Mouse (Mus musculus) MEL (cell line): Measurements from ENCODE around the gene Mapkbp1.

ENCODE experiments used
- CTCF ChIP-seq, 3 experiments: IDR thresholded peaks in 2 of 3; conservative IDR thresholded peaks in 1 of 3; 2 replicates each; pipeline ENCODE4 v1.5.1; 2011 to 2012; ENCODE audit warnings: low read length in 3 of 3, low read depth in 2 of 3, mild to moderate bottlenecking in 2 of 3, improper control_type of control experiment in 1 of 3, inconsistent platforms in 1 of 3, mixed read lengths in 1 of 3, moderate library complexity in 1 of 3; ENCODE audit not compliant: control insufficient read depth in 1 of 3, insufficient read depth in 1 of 3, poor library complexity in 1 of 3, severe bottlenecking in 1 of 3
- E2F4 ChIP-seq: IDR thresholded peaks from 2 replicates; pipeline ENCODE4 v1.6.1; 2011; ENCODE audit warnings: low read depth, low read length, improper control_type of control experiment, borderline replicate concordance
- EP300 ChIP-seq, 2 experiments: IDR thresholded peaks; 2 replicates each; pipeline ENCODE4 v1.6.1; 2011; ENCODE audit warnings: improper control_type of control experiment in 2 of 2, low read length in 2 of 2, low read depth in 1 of 2, mild to moderate bottlenecking in 1 of 2
- GATA1 ChIP-seq: IDR thresholded peaks from 2 replicates; pipeline ENCODE4 v1.6.1; 2011; ENCODE audit warnings: low read depth, low read length, improper control_type of control experiment
- HCFC1 ChIP-seq: IDR thresholded peaks from 2 replicates; pipeline ENCODE4 v1.6.1; 2012; ENCODE audit warnings: low read depth, mild to moderate bottlenecking, inconsistent platforms, low read length, improper control_type of control experiment, moderate library complexity
- MAFK ChIP-seq: IDR thresholded peaks from 2 replicates; pipeline ENCODE4 v1.6.1; 2011; ENCODE audit warnings: low read depth, mild to moderate bottlenecking, low read length, improper control_type of control experiment, borderline replicate concordance
- MYC ChIP-seq: IDR thresholded peaks from 2 replicates; pipeline ENCODE4 v1.6.1; 2011; ENCODE audit warnings: low read depth, mild to moderate bottlenecking, low read length, improper control_type of control experiment, moderate library complexity
- NRF1 ChIP-seq: IDR thresholded peaks from 2 replicates; pipeline ENCODE4 v1.6.1; 2014; ENCODE audit warnings: low read depth, mild to moderate bottlenecking, inconsistent platforms, low read length, improper control_type of control experiment, moderate library complexity; ENCODE audit not compliant: poor library complexity, insufficient read depth, severe bottlenecking
- POLR2A ChIP-seq, 2 experiments: IDR thresholded peaks; 2 replicates each; pipeline ENCODE4 v1.6.1; 2011 to 2012; ENCODE audit warnings: low read length in 2 of 2, mild to moderate bottlenecking in 2 of 2, control low read depth in 1 of 2, improper control_type of control experiment in 1 of 2, low read depth in 1 of 2, moderate library complexity in 1 of 2; ENCODE audit not compliant: control insufficient read depth in 1 of 2, insufficient read depth in 1 of 2, poor library complexity in 1 of 2
- RCOR1 ChIP-seq: IDR thresholded peaks from 2 replicates; pipeline ENCODE4 v1.6.1; 2012; ENCODE audit warnings: low read depth, mild to moderate bottlenecking, inconsistent platforms, low read length, improper control_type of control experiment
- SMC3 ChIP-seq: IDR thresholded peaks from 2 replicates; pipeline ENCODE4 v1.6.1; 2011; ENCODE audit warnings: low read depth, low read length, improper control_type of control experiment
- UBTF ChIP-seq: IDR thresholded peaks from 2 replicates; pipeline ENCODE4 v1.6.1; 2012; ENCODE audit warnings: low read depth, mild to moderate bottlenecking, inconsistent platforms, low read length, improper control_type of control experiment, moderate library complexity, borderline replicate concordance; ENCODE audit not compliant: insufficient read depth
- USF1 ChIP-seq: IDR thresholded peaks from 2 replicates; pipeline ENCODE4 v1.6.1; 2014; ENCODE audit warnings: low read depth, mild to moderate bottlenecking, inconsistent platforms, low read length, improper control_type of control experiment, moderate library complexity
- USF2 ChIP-seq, 2 experiments: IDR thresholded peaks; 2 replicates each; pipeline ENCODE4 v1.6.1; 2011 to 2012; ENCODE audit warnings: improper control_type of control experiment in 2 of 2, low read length in 2 of 2, borderline replicate concordance in 1 of 2, inconsistent platforms in 1 of 2, low read depth in 1 of 2, mild to moderate bottlenecking in 1 of 2; ENCODE audit not compliant: insufficient read depth in 1 of 2

DNA sequence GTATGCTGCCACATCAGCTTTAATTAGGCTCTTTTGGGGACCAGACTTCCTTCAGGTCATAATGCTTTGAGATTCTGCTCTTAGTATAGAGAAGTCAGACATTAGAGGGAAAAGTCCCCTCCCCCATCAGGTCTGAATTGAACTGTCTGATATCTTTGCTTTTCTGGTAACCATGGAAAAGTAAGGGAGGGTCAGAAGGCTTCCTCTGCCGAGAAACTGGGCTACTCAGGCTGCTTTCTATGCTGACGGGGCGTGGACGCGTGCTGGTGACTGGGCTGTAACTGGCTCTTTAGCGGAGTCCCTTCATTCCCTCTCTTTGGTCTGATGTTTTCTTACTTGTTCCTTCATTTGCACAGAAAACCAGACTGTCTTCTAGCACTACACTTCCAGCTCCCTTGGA is 13.9 kb downstream of the Mapkbp1 start:
- no peak for TF ChIP-seq CTCF (IDR thresholded peaks at IDR 0.05 in 2 of 3, conservative IDR thresholded peaks at IDR 0.05 in 1 of 3; ENCODE audit: control insufficient read depth in 1 of 3, insufficient read depth in 1 of 3, low read depth in 2 of 3, low read length in 3 of 3, poor library complexity in 1 of 3, severe bottlenecking in 1 of 3)
- no peak for TF ChIP-seq RCOR1
- no peak for TF ChIP-seq EP300 (IDR thresholded peaks at IDR 0.05; ENCODE audit: low read depth in 1 of 2, low read length in 2 of 2)
- no peak for TF ChIP-seq MYC
- no peak for TF ChIP-seq HCFC1
- TF ChIP-seq E2F4: no peak
- TF ChIP-seq USF1: no peak
- TF ChIP-seq NRF1: no peak
- no peak for TF ChIP-seq POLR2A (IDR thresholded peaks at IDR 0.05; ENCODE audit: control insufficient read depth in 1 of 2, insufficient read depth in 1 of 2, low read depth in 1 of 2, low read length in 2 of 2, poor library complexity in 1 of 2)
- TF ChIP-seq SMC3: no peak
- TF ChIP-seq GATA1: no peak
- TF ChIP-seq USF2 (IDR thresholded peaks at IDR 0.05; ENCODE audit: borderline replicate concordance in 1 of 2, insufficient read depth in 1 of 2, low read depth in 1 of 2, low read length in 2 of 2): no peak
- TF ChIP-seq MAFK: no peak
- no peak for TF ChIP-seq UBTF
